Mouse (Mus musculus) hindbrain, postnatal 0 days (tissue): ENCODE measurements around the gene Prn. TPM values are rescaled to one million over a fixed set of nuclear protein-coding genes. Genes with fewer than 3 reads are reported as not detected.

Experiments used
- ATAC-seq: fragments of 200-750 bp; cut with Nextera tagmentation; 2 replicates; pipeline ENCODE4 v1.8.0; 2017; ENCODE audit warnings: mild to moderate bottlenecking, moderate TSS enrichment, moderate library complexity
- DNase-seq: peaks from one replicate; pipeline ENCODE4 v3.0.0-alpha.2; 2015; ENCODE audit warnings: low spot score
- H3K27ac ChIP-seq: fragments of 300-500 bp; sonication (generic); 2 replicates; pipeline ENCODE4 v1.5.1; 2014; ENCODE audit warnings: mild to moderate bottlenecking
- H3K27me3 ChIP-seq: fragments of 300-500 bp; sonication (generic); 2 replicates; pipeline ENCODE4 v1.6.1; 2014; ENCODE audit warnings: low read length, mixed read lengths; ENCODE audit not compliant: insufficient read depth
- H3K36me3 ChIP-seq: fragments of 300-500 bp; sonication (generic); 2 replicates; pipeline ENCODE4 v1.6.1; 2014; ENCODE audit warnings: low read length, mixed read lengths; ENCODE audit not compliant: insufficient read depth
- H3K4me1 ChIP-seq: fragments of 300-500 bp; sonication (generic); 2 replicates; pipeline ENCODE4 v1.6.1; 2014; ENCODE audit warnings: antibody characterized with exemption, low read length, mixed read lengths; ENCODE audit not compliant: insufficient read depth
- H3K4me2 ChIP-seq: fragments of 300-500 bp; sonication (generic); 2 replicates; pipeline ENCODE4 v1.6.1; 2014; ENCODE audit warnings: low read depth, mild to moderate bottlenecking, low read length, moderate library complexity, mixed read lengths
- H3K4me3 ChIP-seq: fragments of 300-500 bp; sonication (generic); 2 replicates; pipeline ENCODE4 v1.5.1; 2014; ENCODE audit warnings: low read length
- H3K9ac ChIP-seq: fragments of 300-500 bp; sonication (generic); replicated peaks from 2 replicates; pipeline ENCODE4 v1.6.1; 2014; ENCODE audit warnings: mild to moderate bottlenecking, low read length, moderate library complexity, mixed read lengths
- H3K9me3 ChIP-seq: fragments of 300-500 bp; sonication (generic); 2 replicates; pipeline ENCODE4 v1.6.1; 2016; ENCODE audit warnings: low read length, mixed read lengths
- CTCF ChIP-seq: IDR thresholded peaks from 2 replicates; pipeline ENCODE4 v1.5.1; 2016; ENCODE audit warnings: antibody characterized with exemption, control low read depth, low read depth
- WGBS: fragments of 180-500 bp; shearing (Covaris S2); extraction: QIAGEN DNeasy Blood & Tissue Kit; methylation state at CpG from one replicate; pipeline ENCODE4 v1.1.7; 2014; 5-methylcytosine and 5-hydroxymethylcytosine counted together
- polyA plus RNA-seq: library from polyadenylated mRNA; unstranded; fragments of >200 nt; fragmentation: Nextera tagmentation; extraction: Ambion mirVana; gene quantifications from 2 replicates; pipeline ENCODE4 v1.2.1, GENCODE M21; 2015
- total RNA-seq: library from RNA; depleted of rRNA; stranded (reverse); fragments of >200 nt; gene quantifications from 2 replicates; pipeline ENCODE4 v1.2.3, GENCODE M21; 2014

Gene Prn
- total and polyA plus RNA-seq, 2 experiments from 2014 or later, result 0.25 TPM; not detected in 1

GRCm38 (mm10) chr2:131970597-131970996 lies 60.8 kb downstream of the Prn start:
- H3K9me3 ChIP-seq, result no peaks in the 10 kb centered on the region
- no peak overlapping the region for H3K27ac ChIP-seq
- no peak overlapping the region for H3K9ac ChIP-seq
- DNase-seq, result no peak
- no peaks in the 10 kb centered on the region for H3K27me3 ChIP-seq
- no peak for TF ChIP-seq CTCF
- WGBS, result 84% methylated on average over 2 of the region's 2 CpGs
- H3K36me3 ChIP-seq, result no peaks in the 10 kb centered on the region
- H3K4me2 ChIP-seq, result no peak overlapping the region
- no peak for ATAC-seq
- H3K4me3 ChIP-seq, result no peak overlapping the region
- no peaks in the 10 kb centered on the region for H3K4me1 ChIP-seq

GRCm38 (mm10) chr2:131971098-131971497 lies 61.3 kb downstream of the Prn start:
- Histone ChIP-seq H3K9me3 (no peaks in the 10 kb centered on the region), H3K27me3 (no peaks in the 10 kb centered on the region), H3K4me3 (no peak overlapping the region), H3K4me2 (no peak overlapping the region), H3K27ac (no peak overlapping the region), H3K36me3 (no peaks in the 10 kb centered on the region), H3K9ac (no peak overlapping the region), H3K4me1 (no peaks in the 10 kb centered on the region)
- WGBS, result 72% methylated on average over 4 of the region's 4 CpGs
- ATAC-seq, result no peak
- no peak for DNase-seq
- no peak for TF ChIP-seq CTCF

GRCm38 (mm10) chr2:131976663-131977062 lies 66.9 kb downstream of the Prn start:
- H3K9me3 ChIP-seq, result 0 out of 2 replicates have a peak, but pooled peaks cover 3% of the 10 kb centered on the region

GRCm38 (mm10) chr2:131980866-131981265 lies 71.1 kb downstream of the Prn start:
- H3K4me2 ChIP-seq, result no peak overlapping the region
- H3K4me1 ChIP-seq, result no peaks in the 10 kb centered on the region
- DNase-seq (no peak), ATAC-seq (no peak)
- H3K9me3 ChIP-seq, result 0 out of 2 replicates have a peak, but pooled peaks cover 3% of the 10 kb centered on the region
- 38% methylated on average over 9 of the region's 9 CpGs for WGBS
- H3K27me3 ChIP-seq, result no peaks in the 10 kb centered on the region
- TF ChIP-seq CTCF, result no peak
- no peak overlapping the region for H3K9ac ChIP-seq
- H3K4me3 ChIP-seq, result no peak overlapping the region
- H3K27ac ChIP-seq, result no peak overlapping the region
- H3K36me3 ChIP-seq, result no peaks in the 10 kb centered on the region

More at GRCm38 (mm10) chr2:131976663-131977062, 66.9 kb downstream of the Prn start:
- ATAC-seq (no peak), DNase-seq (no peak)
- Histone ChIP-seq H3K9ac (no peak overlapping the region), H3K4me2 (no peak overlapping the region), H3K4me3 (no peak overlapping the region), H3K4me1 (no peaks in the 10 kb centered on the region), H3K27me3 (no peaks in the 10 kb centered on the region), H3K27ac (no peak overlapping the region), H3K36me3 (no peaks in the 10 kb centered on the region)
- no peak for TF ChIP-seq CTCF
- 79% methylated on average over 3 of the region's 3 CpGs for WGBS

- TF ChIP-seq CTCF, result peak; percentile 99
- H3K4me2 ChIP-seq, result no peak overlapping the region
- H3K27ac ChIP-seq, result no peak overlapping the region
- 0 out of 2 replicates have a peak, but pooled peaks cover 3% of the 10 kb centered on the region for H3K9me3 ChIP-seq
- ATAC-seq (peak; percentile 88), DNase-seq (peak; percentile 89)
- H3K9ac ChIP-seq, result no peak overlapping the region
- no peaks in the 10 kb centered on the region for H3K27me3 ChIP-seq
- no peaks in the 10 kb centered on the region for H3K4me1 ChIP-seq
- no peak overlapping the region for H3K4me3 ChIP-seq
- no peaks in the 10 kb centered on the region for H3K36me3 ChIP-seq
- 17% methylated on average over 6 of the region's 6 CpGs for WGBS
Observed at GRCm38 (mm10) chr2:131982546-131983196, 72.9 kb downstream of the Prn start.

- no peak for ATAC-seq
- no peak overlapping the region for H3K27ac ChIP-seq
- H3K9ac ChIP-seq, result no peak overlapping the region
- DNase-seq, result no peak
- no peaks in the 10 kb centered on the region for H3K9me3 ChIP-seq
- TF ChIP-seq CTCF, result peak; percentile 41
- WGBS, result 44% methylated on average over 3 of the region's 3 CpGs
- no peaks in the 10 kb centered on the region for H3K27me3 ChIP-seq
- no peaks in the 10 kb centered on the region for H3K4me1 ChIP-seq
- no peak overlapping the region for H3K4me3 ChIP-seq
- no peaks in the 10 kb centered on the region for H3K36me3 ChIP-seq
- H3K4me2 ChIP-seq, result no peak overlapping the region
Observed at GRCm38 (mm10) chr2:131987950-131988349, 78.2 kb downstream of the Prn start.

- Histone ChIP-seq H3K27me3 (no peaks in the 10 kb centered on the region), H3K9me3 (no peaks in the 10 kb centered on the region), H3K9ac (no peak overlapping the region), H3K36me3 (no peaks in the 10 kb centered on the region), H3K4me1 (no peaks in the 10 kb centered on the region), H3K4me3 (no peak overlapping the region), H3K4me2 (no peak overlapping the region), H3K27ac (no peak overlapping the region)
- WGBS, result 75% methylated on average over 2 of the region's 2 CpGs
- no peak for ATAC-seq
- DNase-seq, result no peak
- no peak for TF ChIP-seq CTCF
Observed at GRCm38 (mm10) chr2:131988550-131988949, 78.8 kb downstream of the Prn start.
